Mouse (Mus musculus) CH12.LX (cell line): ENCODE data around the gene Myh3. TPM values are rescaled to one million over a fixed set of nuclear protein-coding genes. Genes with fewer than 3 reads are reported as not detected.

ENCODE experiments used
- DNase-seq: peaks from one replicate; pipeline ENCODE4 v3.0.0-alpha.2; 2013; ENCODE audit errors: extremely low read depth
- H3K27ac ChIP-seq: 2 replicates; pipeline ENCODE4 v1.5.1; 2012; ENCODE audit warnings: low read depth, mild to moderate bottlenecking, control low read depth, moderate library complexity; ENCODE audit not compliant: insufficient read depth
- H3K27me3 ChIP-seq: replicated peaks from 2 replicates; pipeline ENCODE3; 2012; ENCODE audit warnings: inconsistent platforms
- H3K36me3 ChIP-seq, 2 experiments: replicated peaks in 1 of 2; 2 replicates each; pipeline versions ENCODE3 to v1.6.1; 2012; ENCODE audit warnings: inconsistent platforms in 1 of 2, low read length in 1 of 2, mild to moderate bottlenecking in 1 of 2, mixed read lengths in 1 of 2, moderate library complexity in 1 of 2; ENCODE audit not compliant: control insufficient read depth in 1 of 2, insufficient read depth in 1 of 2
- H3K4me1 ChIP-seq, 2 experiments: 2 replicates each; pipeline ENCODE4 v1.6.1; 2012; ENCODE audit warnings: inconsistent platforms in 1 of 2, moderate library complexity in 1 of 2; ENCODE audit not compliant: insufficient read depth in 2 of 2, control insufficient read depth in 1 of 2
- H3K4me2 ChIP-seq: 2 replicates; pipeline ENCODE4 v1.6.1; 2012; ENCODE audit warnings: low read depth, mild to moderate bottlenecking, control low read depth; ENCODE audit not compliant: poor library complexity, insufficient read depth, severe bottlenecking
- H3K4me3 ChIP-seq, 3 experiments: fragments of 150-350 bp in 1 of 3; sonication (generic) in 1 of 3; replicated peaks in 1 of 3; 2 replicates each; pipeline versions ENCODE3 to v1.5.1; 2011 to 2012; ENCODE audit warnings: low read depth in 2 of 3, low read length in 2 of 3, mild to moderate bottlenecking in 2 of 3, moderate library complexity in 2 of 3, control low read depth in 1 of 3, improper control_type of control experiment in 1 of 3, inconsistent platforms in 1 of 3, mixed read lengths in 1 of 3; ENCODE audit not compliant: poor library complexity in 1 of 3
- H3K79me2 ChIP-seq: replicated peaks from 2 replicates; pipeline ENCODE4 v1.6.1; 2012; ENCODE audit warnings: mild to moderate bottlenecking, moderate library complexity; ENCODE audit not compliant: control insufficient read depth, poor library complexity, insufficient read depth, severe bottlenecking; ENCODE audit errors: extremely low read depth
- H3K9ac ChIP-seq: 2 replicates; pipeline ENCODE4 v1.6.1; 2012; ENCODE audit warnings: low read depth, mild to moderate bottlenecking, control low read depth, moderate library complexity; ENCODE audit not compliant: insufficient read depth
- H3K9me3 ChIP-seq: replicated peaks from 2 replicates; pipeline ENCODE3; 2012; ENCODE audit warnings: low read length, inconsistent platforms, mixed read lengths
- CTCF ChIP-seq, 2 experiments: IDR thresholded peaks in 1 of 2; conservative IDR thresholded peaks in 1 of 2; 2 replicates each; pipeline ENCODE4 v1.5.1; 2011 to 2012; ENCODE audit warnings: low read depth in 2 of 2, low read length in 2 of 2, improper control_type of control experiment in 1 of 2, inconsistent platforms in 1 of 2, mild to moderate bottlenecking in 1 of 2, moderate library complexity in 1 of 2
- E2F4 ChIP-seq: IDR thresholded peaks from 2 replicates; pipeline ENCODE4 v1.6.1; 2011; ENCODE audit warnings: low read depth, low read length, improper control_type of control experiment; ENCODE audit not compliant: insufficient replicate concordance
- ELF1 ChIP-seq: IDR thresholded peaks from 2 replicates; pipeline ENCODE4 v1.6.1; 2014; ENCODE audit warnings: low read depth, mild to moderate bottlenecking, inconsistent platforms, low read length, improper control_type of control experiment
- EP300 ChIP-seq: IDR thresholded peaks from 2 replicates; pipeline ENCODE4 v1.6.1; 2011; ENCODE audit warnings: low read length, improper control_type of control experiment
- ETS1 ChIP-seq: conservative IDR thresholded peaks from 2 replicates; pipeline ENCODE4 v1.6.1; 2012; ENCODE audit warnings: low read depth, mild to moderate bottlenecking, inconsistent platforms, low read length, improper control_type of control experiment, moderate library complexity
- HCFC1 ChIP-seq: IDR thresholded peaks from 2 replicates; pipeline ENCODE4 v1.6.1; 2012; ENCODE audit warnings: low read depth, mild to moderate bottlenecking, inconsistent platforms, low read length, improper control_type of control experiment
- IRF4 ChIP-seq: IDR thresholded peaks from 2 replicates; pipeline ENCODE4 v1.6.1; 2014; ENCODE audit warnings: low read depth, mild to moderate bottlenecking, inconsistent platforms, low read length, improper control_type of control experiment
- JUN ChIP-seq: IDR thresholded peaks from 2 replicates; pipeline ENCODE4 v1.6.1; 2011; ENCODE audit warnings: low read depth, mild to moderate bottlenecking, low read length, improper control_type of control experiment, moderate library complexity; ENCODE audit not compliant: insufficient read depth
- MXI1 ChIP-seq: IDR thresholded peaks from 2 replicates; pipeline ENCODE4 v1.6.1; 2011; ENCODE audit warnings: mild to moderate bottlenecking, low read depth, low read length, improper control_type of control experiment
- MYC ChIP-seq: IDR thresholded peaks from 2 replicates; pipeline ENCODE4 v1.6.1; 2011; ENCODE audit warnings: low read depth, mild to moderate bottlenecking, improper control_type of control experiment, low read length
- NELFE ChIP-seq: IDR thresholded peaks from 2 replicates; pipeline ENCODE4 v1.6.1; 2011; ENCODE audit warnings: low read depth, low read length, improper control_type of control experiment
- NRF1 ChIP-seq: IDR thresholded peaks from 2 replicates; pipeline ENCODE4 v1.6.1; 2014; ENCODE audit warnings: low read depth, mild to moderate bottlenecking, inconsistent platforms, low read length, improper control_type of control experiment, moderate library complexity
- PAX5 ChIP-seq: IDR thresholded peaks from 2 replicates; pipeline ENCODE4 v1.6.1; 2012; ENCODE audit warnings: low read length, inconsistent platforms, mixed read lengths
- POLR2A ChIP-seq: IDR thresholded peaks from 2 replicates; pipeline ENCODE4 v1.6.1; 2011; ENCODE audit warnings: low read depth, mild to moderate bottlenecking, improper control_type of control experiment, low read length
- RAD21 ChIP-seq: IDR thresholded peaks from 2 replicates; pipeline ENCODE4 v1.6.1; 2011; ENCODE audit warnings: low read depth, mild to moderate bottlenecking, low read length, improper control_type of control experiment, moderate library complexity
- RCOR1 ChIP-seq: conservative IDR thresholded peaks from 2 replicates; pipeline ENCODE4 v1.6.1; 2012; ENCODE audit warnings: low read depth, mild to moderate bottlenecking, inconsistent platforms, low read length, improper control_type of control experiment
- SIN3A ChIP-seq: IDR thresholded peaks from 2 replicates; pipeline ENCODE4 v1.6.1; 2012; ENCODE audit warnings: low read length, improper control_type of control experiment, inconsistent platforms
- SMC3 ChIP-seq: IDR thresholded peaks from 2 replicates; pipeline ENCODE4 v1.6.1; 2011; ENCODE audit warnings: low read depth, low read length, improper control_type of control experiment
- TBP ChIP-seq: conservative IDR thresholded peaks from 2 replicates; pipeline ENCODE4 v1.6.1; 2011; ENCODE audit warnings: low read depth, low read length, improper control_type of control experiment
- TCF12 ChIP-seq: IDR thresholded peaks from 2 replicates; pipeline ENCODE4 v1.6.1; 2014; ENCODE audit warnings: low read depth, mild to moderate bottlenecking, inconsistent platforms, low read length, improper control_type of control experiment
- UBTF ChIP-seq: IDR thresholded peaks from 2 replicates; pipeline ENCODE4 v1.6.1; 2012; ENCODE audit warnings: low read depth, mild to moderate bottlenecking, inconsistent platforms, low read length, improper control_type of control experiment, moderate library complexity
- USF1 ChIP-seq: IDR thresholded peaks from 2 replicates; pipeline ENCODE4 v1.6.1; 2014; ENCODE audit warnings: low read depth, mild to moderate bottlenecking, inconsistent platforms, low read length, improper control_type of control experiment
- USF2 ChIP-seq: conservative IDR thresholded peaks from 2 replicates; pipeline ENCODE4 v1.6.1; 2011; ENCODE audit warnings: low read depth, low read length, improper control_type of control experiment
- ZC3H11A ChIP-seq: IDR thresholded peaks from 2 replicates; pipeline ENCODE4 v1.6.1; 2012; ENCODE audit warnings: low read depth, mild to moderate bottlenecking, inconsistent platforms, low read length, improper control_type of control experiment
- ZKSCAN1 ChIP-seq: IDR thresholded peaks from 2 replicates; pipeline ENCODE4 v1.6.1; 2012; ENCODE audit warnings: low read depth, inconsistent platforms, low read length, improper control_type of control experiment, borderline replicate concordance
- dilution Hi-C: fragments of 300-500 bp; cut with MboI; formaldehyde crosslinking; loops from 2 replicates; pipeline ENCODE4 v1.14.3; 2020; ENCODE audit warnings: low sequenced_read_pairs; ENCODE audit not compliant: extremely low pct_unique_long_range_greater_than_20kb, extremely low pct_ligation_motif_present
- in situ Hi-C: fragments of 300-500 bp; cut with MboI; formaldehyde crosslinking; loops from 3 replicates; pipeline ENCODE4 v1.14.3; 2019; ENCODE audit warnings: low sequenced_read_pairs, low pct_ligation_motif_present, low pct_unique_long_range_greater_than_20kb, mixed read lengths
- polyA plus RNA-seq: library from polyadenylated mRNA; unstranded; fragments of >175 nt; gene quantifications from 2 replicates; pipeline ENCODE4 v1.2.1, GENCODE M21; 2012; ENCODE audit warnings: low read depth; ENCODE audit not compliant: insufficient read length
- total RNA-seq, 2 experiments: library from RNA; depleted of rRNA; stranded (reverse); fragments of 300-350 nt in 1 of 2; fragments of >200 nt in 1 of 2; gene quantifications; 2 replicates each; pipeline ENCODE4 v1.2.3; 2012 to 2014

The Myh3 gene
- total and polyA plus RNA-seq, 3 experiments: 0.12 to 0.64 (median 0.26) TPM

GRCm38 (mm10) chr11:67110168-67110948, 32.3 kb downstream of the Myh3 start:
- TF ChIP-seq UBTF: no peak
- TF ChIP-seq CTCF (conservative IDR thresholded peaks at IDR 0.05 in 1 of 2, IDR thresholded peaks at IDR 0.05 in 1 of 2; ENCODE audit: low read depth in 2 of 2, low read length in 2 of 2): peak; percentile 90 to 99
- no peak for TF ChIP-seq SIN3A
- no peak for TF ChIP-seq ZKSCAN1
- no peak for TF ChIP-seq MXI1
- TF ChIP-seq EP300: no peak
- no peak for TF ChIP-seq ETS1
- no peak for TF ChIP-seq IRF4
- no peak for TF ChIP-seq JUN
- TF ChIP-seq TBP: no peak
- peak; percentile 76 for TF ChIP-seq ZC3H11A
- TF ChIP-seq PAX5: no peak
- no peak for TF ChIP-seq E2F4
- no peak for TF ChIP-seq NRF1
- no peak for TF ChIP-seq RCOR1
- no peak; the same call in none of the 2 replicates for TF ChIP-seq RAD21
- no peak for TF ChIP-seq POLR2A
- no peak for TF ChIP-seq MYC
- TF ChIP-seq SMC3: peak; percentile 96
- TF ChIP-seq ELF1: no peak
- TF ChIP-seq USF2: no peak
- TF ChIP-seq HCFC1: no peak
- TF ChIP-seq NELFE: no peak
- TF ChIP-seq USF1: no peak
- no peak for TF ChIP-seq TCF12
- in situ Hi-C loops: loop anchor here (5.0 kb wide), 3 partner anchors 122 to 532 kb away; no protein-coding TSS in a partner anchor
- Histone ChIP-seq H3K4me2 (no peak overlapping the region), H3K27me3 (no peaks in the 10 kb centered on the region), H3K9me3 (no peaks in the 10 kb centered on the region), H3K36me3 (no peaks in the 10 kb centered on the region), H3K27ac (no peak overlapping the region), H3K79me2 (peaks cover 5% of the 10 kb centered on the region; the same call in 1 of the 2 replicates), H3K4me3 (no peak overlapping the region), H3K9ac (no peak overlapping the region), H3K4me1 (peaks cover 12 to 47% of the 10 kb centered on the region in 2 experiments)
- dilution Hi-C loops: no loop called here
- DNase-seq: peak; percentile 72
